Mouse (Mus musculus) thymus, adult 2 months (tissue): Measurements from ENCODE around the gene Grhpr.

Source experiments
- CTCF ChIP-seq: fragments of 200-500 bp; IDR thresholded peaks from 2 replicates; pipeline ENCODE4 v1.5.1; 2012; ENCODE audit warnings: mild to moderate bottlenecking, control low read depth, low read length, moderate library complexity, borderline replicate concordance; ENCODE audit not compliant: control insufficient read depth, poor library complexity, insufficient read depth; ENCODE audit errors: extremely low read depth
- POLR2A ChIP-seq: fragments of 200-500 bp; IDR thresholded peaks from 2 replicates; pipeline ENCODE4 v1.6.1; 2012; ENCODE audit warnings: mild to moderate bottlenecking, low read length, control low read depth, moderate library complexity; ENCODE audit not compliant: control insufficient read depth, poor library complexity, insufficient read depth; ENCODE audit errors: extremely low read depth

GRCm38 (mm10) chr4:44931732-44932131 is 49.5 kb upstream of the Grhpr start:
- no peak for TF ChIP-seq CTCF
- TF ChIP-seq POLR2A, result no peak
